ENCODE assay signal across 8 mouse cellular contexts in genomic region chr8:90794990-90795861, GRCm38 (mm10). TPM values are rescaled to one million over a fixed set of nuclear protein-coding genes. Genes with fewer than 3 reads are reported as not detected.
DNase-seq lines count a peak whose midpoint lies in the region; ATAC-seq lines count a peak whose summit lies in the region.

No protein-coding gene starts in this region.

- H3K27ac ChIP-seq in limb, embryonic 10.5 days = peak overlapping the region; percentile 48
- H3K27ac ChIP-seq in midbrain, embryonic 11.5 days (ENCODE audit: low read depth, low read length) = no peak overlapping the region

- WGBS in limb, embryonic 10.5 days = 11% methylated on average over 12 of the region's 12 CpGs
- WGBS in midbrain, embryonic 11.5 days = 11% methylated on average over 12 of the region's 12 CpGs

- no peaks in the 10 kb centered on the region for H3K9me3 ChIP-seq in limb, embryonic 10.5 days (replicated peaks)
- no peaks in the 10 kb centered on the region for H3K9me3 ChIP-seq in midbrain, embryonic 11.5 days (ENCODE audit: control insufficient read depth, low read length)

- ATAC-seq in inflammation-experienced regulatory T-cells, adult 6 months = peak; percentile 94
- peak; percentile 48; the same call in 1 of the 2 replicates for ATAC-seq in midbrain, embryonic 11.5 days (ENCODE audit: low FRiP score)

- peak; percentile 98 for DNase-seq in heart, adult 11 months
- DNase-seq in heart, postnatal 25 days (ENCODE audit: low spot score) = no peak
- DNase-seq in cerebellum, postnatal 14 days = peak; percentile 68 to 82
- peak; percentile 69 for DNase-seq in gastrocnemius, postnatal 10 days
- DNase-seq in limb, embryonic 10.5 days (ENCODE audit: low spot score) = peak; percentile 85
- DNase-seq in midbrain, embryonic 11.5 days (ENCODE audit: low spot score, missing footprints) = peak; percentile 95
- peak; percentile 54 to 66 for DNase-seq in spleen, postnatal 14 days (ENCODE audit: low spot score in 2 of 2)

- peak overlapping the region; percentile 27 for H3K4me3 ChIP-seq in limb, embryonic 10.5 days
- H3K4me3 ChIP-seq in midbrain, embryonic 11.5 days (ENCODE audit: low read depth, low read length) = no peak overlapping the region

- intact Hi-C loops in heart, postnatal 25 days (cut with DNase I) = loop anchor here (2.0 to 5.0 kb wide), 5 partner anchors 26 to 944 kb away; no protein-coding TSS in a partner anchor

- no peaks in the 10 kb centered on the region for H3K36me3 ChIP-seq in limb, embryonic 10.5 days
- H3K36me3 ChIP-seq in midbrain, embryonic 11.5 days (ENCODE audit: control insufficient read depth, insufficient read depth, low read length) = no peaks in the 10 kb centered on the region

- no peak overlapping the region for H3K9ac ChIP-seq in midbrain, embryonic 11.5 days (ENCODE audit: low read length)

- H3K27me3 ChIP-seq in limb, embryonic 10.5 days (ENCODE audit: low read depth, poor library complexity, severe bottlenecking) = no peaks in the 10 kb centered on the region
- H3K27me3 ChIP-seq in midbrain, embryonic 11.5 days (ENCODE audit: control insufficient read depth, insufficient read depth, low read length) = no peaks in the 10 kb centered on the region

- H3K4me2 ChIP-seq in midbrain, embryonic 11.5 days = no peak overlapping the region

- H3K4me1 ChIP-seq in limb, embryonic 10.5 days = peaks cover 11% of the 10 kb centered on the region
- H3K4me1 ChIP-seq in midbrain, embryonic 11.5 days (ENCODE audit: control insufficient read depth, insufficient read depth, low read length) = peaks cover 7% of the 10 kb centered on the region; the same call in 1 of the 2 replicates

RNA-seq across cellular contexts. Expression of gene Gm19935, which starts 22.0 kb away (rescaled TPM):
- total RNA-seq in heart, postnatal 25 days (2021) = not detected
- not detected for total RNA-seq in gastrocnemius, postnatal 10 days (2021)
- polyA plus RNA-seq in inflammation-experienced regulatory T-cells, adult 6 months (2017; shearing (Covaris generic)) = not detected
- polyA plus RNA-seq in limb, embryonic 10.5 days (2016; fragmentation: Nextera tagmentation; extraction: Ambion mirVana) = not detected in 2 replicates
- polyA plus RNA-seq in midbrain, embryonic 11.5 days (2014; fragmentation: Nextera tagmentation; extraction: Ambion mirVana) = not detected in 2 replicates

RNA-seq across cellular contexts. Expression of gene Chd9, which starts 32.9 kb away (rescaled TPM):
- total RNA-seq in heart, postnatal 25 days (2021) = 10 to 100 TPM; 52.7 to 53.4 TPM
- total RNA-seq in gastrocnemius, postnatal 10 days (2021) = 10 to 100 TPM; 42.6 to 51.8 TPM
- 100 to 1,000 TPM in 2 of 3 experiments, 10 to 100 TPM in 1; 77.2 to 213 (median 144) TPM for polyA plus RNA-seq in inflammation-experienced regulatory T-cells, adult 6 months (2017; shearing (Covaris generic))
- 35.8 and 45.5 TPM in 2 replicates for polyA plus RNA-seq in limb, embryonic 10.5 days (2016; fragmentation: Nextera tagmentation; extraction: Ambion mirVana)
- polyA plus RNA-seq in midbrain, embryonic 11.5 days (2014; fragmentation: Nextera tagmentation; extraction: Ambion mirVana) = 35.8 and 38.1 TPM in 2 replicates
